Mouse (Mus musculus) right cerebral cortex, postnatal 36 days (tissue): Measurements from ENCODE around the gene Mia.
A peak's percentile ranks its signal among the peaks of the same experiment; 100 is the strongest.

Experiments
- DNase-seq, 2 experiments: peaks; one replicate each; pipeline ENCODE4 v3.0.0; 2022; ENCODE audit warnings: low spot score in 2 of 2, mixed read lengths in 1 of 2

Gene Mia

GRCm38 (mm10) chr7:27185986-27186385, 5.0 kb upstream of the Mia start:
- no peak for DNase-seq

GRCm38 (mm10) chr7:27184964-27185363, 4.0 kb upstream of the Mia start:
- DNase-seq: no peak

DNA sequence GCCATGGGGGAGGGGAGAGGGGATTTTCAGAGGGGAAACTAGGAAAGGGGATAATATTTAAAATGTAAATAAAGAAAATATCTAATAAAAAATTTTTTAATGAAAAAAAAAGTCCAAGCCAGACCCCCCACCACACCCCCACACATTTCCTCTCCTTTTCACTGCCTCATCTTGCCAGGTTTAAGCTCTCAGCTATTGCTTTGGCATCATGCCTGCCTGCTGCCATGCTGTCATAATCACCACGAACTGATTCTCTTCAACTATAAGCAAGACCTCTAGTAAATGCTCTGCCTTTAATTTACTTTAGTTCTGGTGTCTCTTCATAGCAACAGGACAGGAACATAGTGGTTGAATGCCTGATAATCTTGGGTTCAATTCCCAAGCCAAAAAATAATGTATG, 1.5 kb upstream of the Mia start:
- no peak for DNase-seq

DNA sequence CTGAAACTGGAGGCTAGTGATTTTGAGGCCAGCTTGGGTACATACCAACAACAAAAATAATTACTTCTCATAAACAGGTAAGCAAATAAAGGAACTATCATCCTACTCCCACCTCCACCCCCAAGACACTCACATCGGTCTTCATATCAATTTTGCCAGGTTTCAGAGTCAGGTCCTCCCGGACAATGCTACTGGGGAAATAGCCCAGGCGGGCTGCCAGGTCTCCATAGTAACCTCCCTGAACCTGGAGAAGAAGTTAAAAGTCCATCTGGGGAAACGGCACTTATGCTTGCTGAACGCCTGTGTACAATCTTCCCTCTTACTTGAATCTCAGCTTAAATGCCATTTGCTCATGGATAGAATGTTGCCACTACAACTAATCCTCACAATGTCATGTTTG, 921 bp downstream of the Mia start:
- no peak for DNase-seq

GRCm38 (mm10) chr7:27179217-27179918, 1.6 kb downstream of the Mia start:
- no peak for DNase-seq

- DNase-seq: peak; percentile 99 to 100
Observed at GRCm38 (mm10) chr7:27178324-27179216, 2.4 kb downstream of the Mia start, which contains the start of gene Rab4b. Gene Rab4b, minus strand, starts transcription at chr7:27178896.

DNA sequence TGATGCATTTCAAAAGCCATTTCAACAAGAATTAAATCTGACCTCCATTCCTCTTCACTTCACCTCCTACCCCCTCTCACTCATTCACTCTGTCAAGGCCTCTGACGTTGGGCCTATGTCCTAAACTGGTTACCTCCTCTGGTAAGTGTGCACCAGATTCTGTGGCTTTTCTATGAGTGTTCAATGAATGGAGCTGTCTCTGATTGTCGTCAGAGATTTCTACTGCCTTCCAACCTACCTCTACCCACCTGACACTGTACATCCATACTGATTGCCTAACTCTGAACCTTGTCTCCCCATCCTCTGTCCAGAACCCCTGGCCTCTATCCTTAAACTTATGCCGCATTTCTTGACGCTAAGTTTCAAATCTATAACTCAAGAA, 3.0 kb downstream of the Mia start:
- DNase-seq: no peak

DNA sequence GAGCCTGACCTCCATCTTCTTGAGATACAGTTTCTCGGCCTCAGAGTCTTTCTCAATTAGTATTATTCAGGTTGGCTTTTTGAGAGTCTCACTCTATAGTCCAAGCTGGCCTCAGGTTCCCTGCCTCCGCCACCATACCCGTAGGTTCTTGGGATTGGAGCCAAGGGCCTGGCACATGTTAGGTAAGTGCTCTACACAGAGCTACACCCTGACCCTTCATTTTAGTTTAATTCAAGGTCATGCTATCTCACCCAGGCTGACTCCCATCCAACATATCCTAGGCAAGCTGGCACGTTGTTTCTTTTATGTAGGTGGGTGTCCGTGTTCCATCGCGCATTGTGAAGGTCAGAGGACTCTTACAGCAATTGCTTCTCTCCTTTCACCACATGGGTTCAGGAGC, 6.1 kb downstream of the Mia start:
- no peak for DNase-seq

GRCm38 (mm10) chr7:27174496-27174895, 6.5 kb downstream of the Mia start:
- DNase-seq: no peak

GRCm38 (mm10) chr7:27170981-27171380, 10.0 kb downstream of the Mia start:
- DNase-seq: no peak

DNA sequence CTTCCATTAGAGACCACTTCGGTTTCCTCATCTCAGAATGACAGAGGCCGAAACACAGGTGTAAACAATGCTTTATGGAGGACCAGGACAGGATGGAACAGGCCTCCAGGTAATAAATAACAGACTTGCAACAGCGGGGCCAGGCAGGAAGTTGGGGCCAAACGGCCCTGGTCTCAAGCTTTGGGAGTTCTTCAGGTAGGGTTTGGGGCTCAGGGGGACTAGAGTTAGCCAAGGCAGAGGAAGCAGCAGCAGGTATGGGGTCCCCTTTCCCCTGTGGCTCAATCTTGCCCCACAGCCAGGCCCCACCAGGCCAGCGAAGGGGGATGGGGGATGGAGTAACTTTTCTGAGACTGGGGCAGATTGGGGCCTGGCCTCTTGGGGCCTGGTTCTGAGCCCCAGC, 12.6 kb downstream of the Mia start:
- DNase-seq: no peak

DNA sequence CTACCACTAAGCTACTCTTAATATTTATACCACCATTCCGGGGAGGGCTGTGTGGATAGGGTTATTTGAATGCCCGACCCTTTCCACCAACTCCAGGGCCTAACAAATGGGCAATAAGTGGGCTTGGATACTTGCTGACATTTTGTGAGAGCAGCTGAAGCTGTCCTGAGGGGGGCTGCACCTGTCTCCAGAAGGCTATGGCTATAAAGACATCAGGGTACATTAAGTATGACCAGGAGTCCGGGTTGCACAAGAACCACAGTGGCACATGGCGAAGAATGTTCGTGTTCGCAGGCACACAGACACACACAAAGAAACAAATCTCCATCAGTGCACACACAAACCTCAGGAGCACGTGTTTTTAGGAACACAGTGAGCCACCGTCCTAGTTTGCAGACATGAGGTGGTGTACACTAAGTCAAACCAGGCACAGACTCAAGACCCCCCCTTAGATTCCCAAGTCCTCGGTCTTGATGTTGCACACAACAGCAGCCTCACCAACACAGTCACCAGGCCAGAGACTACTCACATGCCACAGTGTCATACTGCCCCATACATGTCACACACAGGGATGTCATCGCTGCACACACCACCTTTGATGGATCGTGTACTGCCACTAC, 13.4 kb downstream of the Mia start:
- DNase-seq: no peak

DNA sequence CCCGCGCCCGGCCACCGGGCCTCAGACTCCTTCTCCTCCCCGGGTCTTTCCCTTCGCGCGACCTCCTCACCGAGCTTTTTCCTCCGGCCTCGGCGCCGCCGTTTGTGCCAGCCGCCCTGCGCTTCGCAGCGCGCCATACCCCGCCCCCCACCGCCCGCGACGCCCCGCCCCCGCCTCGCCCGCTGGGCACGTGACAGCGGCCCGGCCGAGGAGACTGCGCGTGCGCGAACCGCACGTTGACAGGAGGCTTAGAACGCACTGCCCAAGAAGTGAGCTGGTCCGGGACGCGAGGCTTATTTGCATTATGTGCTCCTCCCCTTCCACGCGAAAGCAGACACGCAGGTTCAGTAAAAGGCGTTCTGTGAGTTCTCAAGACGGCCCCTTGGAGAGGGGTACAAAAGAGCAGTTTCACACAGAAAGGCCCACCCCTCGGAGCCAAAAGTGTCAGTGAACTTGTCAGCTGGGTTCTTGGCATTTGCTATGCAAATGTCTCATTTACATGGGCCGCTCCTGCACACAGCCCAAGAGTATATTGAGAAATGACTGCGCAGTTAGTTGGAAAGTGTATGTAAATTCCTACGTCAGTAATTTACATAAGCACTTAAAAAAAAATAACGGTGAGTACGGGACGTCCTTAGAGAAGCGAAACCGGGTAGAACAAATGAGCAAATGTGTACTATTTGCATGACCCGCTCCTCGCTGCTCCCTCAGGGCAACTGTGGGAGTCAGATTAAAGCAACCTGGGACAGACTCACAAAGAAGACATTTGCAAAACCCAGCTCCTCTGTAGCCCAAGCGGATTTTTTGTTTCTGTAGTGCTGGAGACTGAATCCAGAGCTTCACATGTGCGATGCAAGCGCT, 14.1 kb downstream of the Mia start, which contains the start of gene Egln2:
Egln2 (minus strand) TSS at position 189 of the 861 bp plus-strand sequence.
- peak; percentile 93 to 95 for DNase-seq

GRCm38 (mm10) chr7:27166229-27166613, 14.7 kb downstream of the Mia start:
- DNase-seq: peak; percentile 55 to 67

DNA sequence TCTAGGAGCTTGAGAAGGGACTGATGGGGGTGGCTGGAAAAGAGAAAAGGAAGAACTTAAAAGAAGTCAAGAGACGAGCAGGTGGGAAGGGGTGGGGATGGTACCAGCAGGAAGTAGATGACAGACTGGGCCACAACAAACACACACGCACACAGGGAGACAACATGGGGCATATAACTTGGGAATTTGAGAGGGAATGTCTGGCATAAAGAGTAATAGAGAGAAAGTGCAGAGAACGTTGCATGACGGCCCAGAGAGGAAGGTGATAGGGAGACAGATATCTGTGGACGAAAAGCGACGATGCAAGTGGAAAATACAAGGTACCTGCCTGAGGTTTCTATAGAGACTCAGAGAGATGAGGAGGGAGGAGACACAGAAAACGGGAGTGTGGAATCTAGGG, 15.3 kb downstream of the Mia start:
- no peak for DNase-seq

DNA sequence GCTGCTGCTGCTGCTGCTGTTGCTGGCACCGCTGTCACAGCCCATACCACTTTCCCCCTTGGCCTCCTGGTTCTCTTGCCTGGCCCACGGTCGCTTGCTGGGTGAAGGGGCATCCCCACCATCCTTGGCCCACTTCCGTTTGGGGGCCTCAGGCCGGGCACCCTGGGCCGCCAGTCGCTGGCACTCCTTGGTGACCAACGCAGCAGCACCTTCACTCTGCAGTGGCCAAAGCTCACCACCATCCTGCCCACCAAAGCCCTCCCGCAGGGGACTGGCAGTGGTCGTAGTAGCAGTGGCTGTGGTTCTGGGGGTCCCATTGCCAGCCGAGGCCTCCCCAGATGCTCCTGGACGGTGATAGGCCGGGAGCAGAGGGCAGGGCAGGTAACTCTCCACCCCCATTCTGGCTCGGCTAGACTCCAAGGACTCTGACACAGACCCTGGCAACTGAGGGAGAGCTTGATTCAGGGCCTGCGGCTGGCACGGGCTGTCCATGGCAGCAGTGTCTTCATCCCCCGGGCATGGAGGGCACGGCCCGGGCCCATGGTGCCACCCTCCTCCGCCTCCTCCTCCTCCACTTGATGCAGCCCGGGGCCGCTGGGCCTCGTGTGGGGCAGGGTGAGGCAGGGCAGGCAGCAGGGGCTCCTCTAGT, 15.8 kb downstream of the Mia start:
- no peak for DNase-seq

GRCm38 (mm10) chr7:27164112-27164947, 16.6 kb downstream of the Mia start:
- no peak for DNase-seq

- no peak for DNase-seq
Observed at GRCm38 (mm10) chr7:27163450-27163805, 17.5 kb downstream of the Mia start.

GRCm38 (mm10) chr7:27162780-27163449, 18.0 kb downstream of the Mia start:
- DNase-seq: no peak

GRCm38 (mm10) chr7:27161744-27162143, 19.2 kb downstream of the Mia start:
- no peak for DNase-seq
